Mouse (Mus musculus) CH12.LX (cell line): ENCODE measurements at regions not wholly inside any gene's neighbourhood (a gene's known extent, or its start where the extent isn't known, plus 50 kb on each side); places are given as distances from the start of the nearest gene placed in this dataset.

Experiments used
- DNase-seq: peaks from one replicate; pipeline ENCODE4 v3.0.0-alpha.2; 2013; ENCODE audit errors: extremely low read depth
- H3K27ac ChIP-seq: 2 replicates; pipeline ENCODE4 v1.5.1; 2012; ENCODE audit warnings: low read depth, mild to moderate bottlenecking, control low read depth, moderate library complexity; ENCODE audit not compliant: insufficient read depth
- H3K27me3 ChIP-seq: replicated peaks from 2 replicates; pipeline ENCODE3; 2012; ENCODE audit warnings: inconsistent platforms
- H3K36me3 ChIP-seq, 2 experiments: replicated peaks in 1 of 2; 2 replicates each; pipeline versions ENCODE3 to v1.6.1; 2012; ENCODE audit warnings: inconsistent platforms in 1 of 2, low read length in 1 of 2, mild to moderate bottlenecking in 1 of 2, mixed read lengths in 1 of 2, moderate library complexity in 1 of 2; ENCODE audit not compliant: control insufficient read depth in 1 of 2, insufficient read depth in 1 of 2
- H3K4me1 ChIP-seq, 2 experiments: 2 replicates each; pipeline ENCODE4 v1.6.1; 2012; ENCODE audit warnings: inconsistent platforms in 1 of 2, moderate library complexity in 1 of 2; ENCODE audit not compliant: insufficient read depth in 2 of 2, control insufficient read depth in 1 of 2
- H3K4me2 ChIP-seq: 2 replicates; pipeline ENCODE4 v1.6.1; 2012; ENCODE audit warnings: low read depth, mild to moderate bottlenecking, control low read depth; ENCODE audit not compliant: poor library complexity, insufficient read depth, severe bottlenecking
- H3K4me3 ChIP-seq, 3 experiments: fragments of 150-350 bp in 1 of 3; sonication (generic) in 1 of 3; replicated peaks in 1 of 3; 2 replicates each; pipeline versions ENCODE3 to v1.5.1; 2011 to 2012; ENCODE audit warnings: low read depth in 2 of 3, low read length in 2 of 3, mild to moderate bottlenecking in 2 of 3, moderate library complexity in 2 of 3, control low read depth in 1 of 3, improper control_type of control experiment in 1 of 3, inconsistent platforms in 1 of 3, mixed read lengths in 1 of 3; ENCODE audit not compliant: poor library complexity in 1 of 3
- H3K79me2 ChIP-seq: replicated peaks from 2 replicates; pipeline ENCODE4 v1.6.1; 2012; ENCODE audit warnings: mild to moderate bottlenecking, moderate library complexity; ENCODE audit not compliant: control insufficient read depth, poor library complexity, insufficient read depth, severe bottlenecking; ENCODE audit errors: extremely low read depth
- H3K9ac ChIP-seq: 2 replicates; pipeline ENCODE4 v1.6.1; 2012; ENCODE audit warnings: low read depth, mild to moderate bottlenecking, control low read depth, moderate library complexity; ENCODE audit not compliant: insufficient read depth
- H3K9me3 ChIP-seq: replicated peaks from 2 replicates; pipeline ENCODE3; 2012; ENCODE audit warnings: low read length, inconsistent platforms, mixed read lengths
- CHD2 ChIP-seq: IDR thresholded peaks from 2 replicates; pipeline ENCODE4 v1.6.1; 2011; ENCODE audit warnings: low read length, improper control_type of control experiment
- EP300 ChIP-seq: IDR thresholded peaks from 2 replicates; pipeline ENCODE4 v1.6.1; 2011; ENCODE audit warnings: low read length, improper control_type of control experiment
- GABPA ChIP-seq: IDR thresholded peaks from 2 replicates; pipeline ENCODE4 v1.6.1; 2012; ENCODE audit warnings: low read depth, low read length, improper control_type of control experiment, inconsistent platforms; ENCODE audit not compliant: insufficient replicate concordance
- HCFC1 ChIP-seq: IDR thresholded peaks from 2 replicates; pipeline ENCODE4 v1.6.1; 2012; ENCODE audit warnings: low read depth, mild to moderate bottlenecking, inconsistent platforms, low read length, improper control_type of control experiment
- IRF4 ChIP-seq: IDR thresholded peaks from 2 replicates; pipeline ENCODE4 v1.6.1; 2014; ENCODE audit warnings: low read depth, mild to moderate bottlenecking, inconsistent platforms, low read length, improper control_type of control experiment
- JUN ChIP-seq: IDR thresholded peaks from 2 replicates; pipeline ENCODE4 v1.6.1; 2011; ENCODE audit warnings: low read depth, mild to moderate bottlenecking, low read length, improper control_type of control experiment, moderate library complexity; ENCODE audit not compliant: insufficient read depth
- MAFK ChIP-seq: IDR thresholded peaks from 2 replicates; pipeline ENCODE4 v1.6.1; 2011; ENCODE audit warnings: low read length, improper control_type of control experiment; ENCODE audit not compliant: insufficient replicate concordance
- MAX ChIP-seq: IDR thresholded peaks from 2 replicates; pipeline ENCODE4 v1.6.1; 2011; ENCODE audit warnings: low read length, improper control_type of control experiment
- MEF2A ChIP-seq: IDR thresholded peaks from 2 replicates; pipeline ENCODE4 v1.6.1; 2014; ENCODE audit warnings: low read depth, mild to moderate bottlenecking, inconsistent platforms, low read length, improper control_type of control experiment, borderline replicate concordance
- MXI1 ChIP-seq: IDR thresholded peaks from 2 replicates; pipeline ENCODE4 v1.6.1; 2011; ENCODE audit warnings: mild to moderate bottlenecking, low read depth, low read length, improper control_type of control experiment
- NELFE ChIP-seq: IDR thresholded peaks from 2 replicates; pipeline ENCODE4 v1.6.1; 2011; ENCODE audit warnings: low read depth, low read length, improper control_type of control experiment
- NRF1 ChIP-seq: IDR thresholded peaks from 2 replicates; pipeline ENCODE4 v1.6.1; 2014; ENCODE audit warnings: low read depth, mild to moderate bottlenecking, inconsistent platforms, low read length, improper control_type of control experiment, moderate library complexity
- PAX5 ChIP-seq: IDR thresholded peaks from 2 replicates; pipeline ENCODE4 v1.6.1; 2012; ENCODE audit warnings: low read length, inconsistent platforms, mixed read lengths
- RAD21 ChIP-seq: IDR thresholded peaks from 2 replicates; pipeline ENCODE4 v1.6.1; 2011; ENCODE audit warnings: low read depth, mild to moderate bottlenecking, low read length, improper control_type of control experiment, moderate library complexity
- TCF12 ChIP-seq: IDR thresholded peaks from 2 replicates; pipeline ENCODE4 v1.6.1; 2014; ENCODE audit warnings: low read depth, mild to moderate bottlenecking, inconsistent platforms, low read length, improper control_type of control experiment
- USF1 ChIP-seq: IDR thresholded peaks from 2 replicates; pipeline ENCODE4 v1.6.1; 2014; ENCODE audit warnings: low read depth, mild to moderate bottlenecking, inconsistent platforms, low read length, improper control_type of control experiment
- ZMIZ1 ChIP-seq: IDR thresholded peaks from 2 replicates; pipeline ENCODE4 v1.6.1; 2012; ENCODE audit warnings: low read depth, mild to moderate bottlenecking, inconsistent platforms, low read length, improper control_type of control experiment
- dilution Hi-C: fragments of 300-500 bp; cut with MboI; formaldehyde crosslinking; loops from 2 replicates; pipeline ENCODE4 v1.14.3; 2020; ENCODE audit warnings: low sequenced_read_pairs; ENCODE audit not compliant: extremely low pct_unique_long_range_greater_than_20kb, extremely low pct_ligation_motif_present
- in situ Hi-C: fragments of 300-500 bp; cut with MboI; formaldehyde crosslinking; loops from 3 replicates; pipeline ENCODE4 v1.14.3; 2019; ENCODE audit warnings: low sequenced_read_pairs, low pct_ligation_motif_present, low pct_unique_long_range_greater_than_20kb, mixed read lengths

DNA sequence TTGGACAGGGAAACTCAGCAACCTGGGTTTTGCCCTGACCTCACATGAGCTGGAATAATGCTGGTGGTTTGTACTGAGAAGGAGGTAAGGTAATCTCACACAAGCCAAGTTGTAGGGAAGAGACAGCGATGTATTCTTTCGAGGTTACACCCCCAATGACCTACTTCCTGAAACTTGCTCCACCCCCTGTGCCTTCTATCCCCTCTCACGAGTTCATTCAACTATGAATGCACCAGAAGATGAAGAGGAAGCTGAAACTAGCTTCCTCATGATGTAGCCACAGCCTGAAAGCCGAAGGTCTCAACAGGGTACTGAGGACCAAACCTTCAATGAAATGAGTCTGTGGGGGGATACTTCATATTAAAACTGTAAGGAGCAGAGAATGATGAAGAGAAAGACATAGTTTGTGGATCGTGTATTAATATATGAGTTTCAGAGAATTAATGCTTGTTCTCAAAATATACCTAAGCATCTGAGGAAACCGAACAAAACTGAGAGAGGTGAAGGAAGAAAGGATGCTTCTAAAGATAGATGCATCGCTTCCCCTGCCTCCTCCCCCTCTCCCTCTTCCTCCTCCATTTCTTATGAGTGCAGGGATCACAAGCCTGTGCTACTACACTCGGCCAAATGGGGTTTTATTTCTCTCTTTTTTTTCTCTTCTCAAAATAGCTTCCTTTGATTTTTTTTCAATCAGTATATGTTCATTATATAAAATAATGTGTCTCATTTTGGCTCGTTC is 543.5 kb upstream of the Nrp1 start (continued):
- TF ChIP-seq JUN (no peak), EP300 (no peak; the same call in 1 of the 2 replicates), NRF1 (no peak), IRF4 (0 out of 2 replicates have a peak, but pooled peaks have one; percentile 31), ZMIZ1 (no peak), GABPA (no peak), MXI1 (no peak), MEF2A (no peak), HCFC1 (peak; percentile 40; the same call in 1 of the 2 replicates), NELFE (peak; percentile 53; the same call in 1 of the 2 replicates), CHD2 (no peak), USF1 (no peak), TCF12 (0 out of 2 replicates have a peak, but pooled peaks have one; percentile 28), MAX (peak; percentile 39; the same call in 1 of the 2 replicates), RAD21 (no peak)

DNA sequence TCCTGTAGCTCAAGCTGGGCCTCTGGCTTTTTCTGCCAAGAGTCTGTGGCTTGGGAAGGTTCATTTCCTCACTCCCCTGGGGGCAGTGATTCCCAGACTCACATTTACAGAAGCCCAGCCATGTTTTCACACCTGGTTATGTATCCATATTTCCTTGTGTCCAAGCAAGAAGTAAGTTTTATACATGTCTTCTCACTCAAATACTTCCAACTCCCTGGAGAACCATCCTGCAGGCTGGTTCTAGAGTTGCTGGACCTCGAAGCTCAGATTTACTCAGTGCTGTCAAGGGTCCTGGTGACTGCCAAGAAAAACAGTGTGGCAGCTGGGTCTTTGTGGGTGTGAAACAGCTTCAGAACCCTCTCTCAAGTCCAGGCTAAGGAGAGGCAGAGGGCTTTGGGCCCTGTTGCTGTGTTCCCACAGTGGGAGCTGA is 537.6 kb upstream of the Nrp1 start:
- H3K4me2 ChIP-seq: no peak overlapping the region

DNA sequence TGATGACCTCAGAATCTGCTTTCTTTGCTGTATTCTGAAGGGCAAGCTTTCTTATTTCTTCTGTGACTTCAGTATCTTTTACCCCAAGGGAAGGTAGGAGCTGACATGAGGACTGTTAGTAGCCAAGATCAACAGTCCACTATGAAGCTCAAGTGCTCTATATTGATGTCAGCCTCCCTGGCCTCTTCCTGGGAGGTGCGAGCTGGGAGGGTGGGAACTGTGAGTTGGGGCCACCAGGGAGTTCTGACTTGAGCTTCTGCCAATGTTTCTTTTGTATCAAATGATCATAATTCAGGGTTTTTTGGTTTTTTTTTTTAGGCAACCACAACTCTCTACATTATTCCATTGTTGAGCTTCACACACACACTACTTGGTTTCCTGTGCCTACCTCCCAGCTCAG is 536.8 kb upstream of the Nrp1 start:
- H3K9ac ChIP-seq: no peak overlapping the region
- TF ChIP-seq MAX (no peak), CHD2 (no peak), JUN (no peak), PAX5 (no peak), RAD21 (no peak), ZMIZ1 (no peak), MXI1 (no peak)
- peaks cover 2 to 3% of the 10 kb centered on the region in 2 experiments; a peak in 1 of 4 replicates for H3K4me1 ChIP-seq
- H3K9me3 ChIP-seq: no peaks in the 10 kb centered on the region
- no peak overlapping the region for H3K27ac ChIP-seq
- H3K27me3 ChIP-seq: no peaks in the 10 kb centered on the region
- no peaks in the 10 kb centered on the region for H3K36me3 ChIP-seq
- H3K79me2 ChIP-seq: no peaks in the 10 kb centered on the region
- no peak for DNase-seq
- no peak overlapping the region for H3K4me2 ChIP-seq
- in situ Hi-C loops: no loop called here
- dilution Hi-C loops: no loop called here
- no peak overlapping the region for H3K4me3 ChIP-seq

More for the DNA sequence above, 537.6 kb upstream of the Nrp1 start:
- no peak for DNase-seq
- no peaks in the 10 kb centered on the region for H3K27me3 ChIP-seq
- H3K9ac ChIP-seq: no peak overlapping the region
- no peak overlapping the region for H3K27ac ChIP-seq
- dilution Hi-C loops: no loop called here
- TF ChIP-seq NELFE (no peak), TCF12 (no peak), MAFK (no peak)
- H3K36me3 ChIP-seq: no peaks in the 10 kb centered on the region
- no peaks in the 10 kb centered on the region for H3K79me2 ChIP-seq
- H3K9me3 ChIP-seq: no peaks in the 10 kb centered on the region
- H3K4me1 ChIP-seq: peaks cover 2 to 7% of the 10 kb centered on the region in 2 experiments; a peak in 1 of 4 replicates
- H3K4me3 ChIP-seq: no peak overlapping the region
- in situ Hi-C loops: no loop called here
